Mouse (Mus musculus): ENCODE data around the gene Pdpk1.
"Not testable (repeated sequence)": the region's sequence is repeated elsewhere in the genome, so short reads cannot be mapped to it uniquely, and the experiment has no call there.

- TF ChIP-seq POLR2A (IDR thresholded peaks at IDR 0.05; ENCODE audit: low read depth, low read length); CTCF (IDR thresholded peaks at IDR 0.05; ENCODE audit: borderline replicate concordance, insufficient read depth, low read length): not testable (repeated sequence)
Measured at GRCm38 (mm10) chr17:24129246-24129645, 21.5 kb downstream of the Pdpk1 start.
